Mouse (Mus musculus): ENCODE data around the gene Hexim1. TPM values are rescaled to one million over a fixed set of nuclear protein-coding genes. Genes with fewer than 3 reads are reported as not detected.

The Hexim1 gene
- polyA plus RNA-seq, 1 experiment from 2014 or later, result 5.3 TPM

- H3K4me3 ChIP-seq (replicated peaks; ENCODE audit: low read length), result peak overlapping the region; percentile 40
- 1% methylated on average over 35 of the region's 35 CpGs for WGBS
- peaks cover 38% of the 10 kb centered on the region for H3K27me3 ChIP-seq (ENCODE audit: control insufficient read depth, insufficient read depth, low read length)
- peak; percentile 85 for ATAC-seq (ENCODE audit: low FRiP score)
- no peak overlapping the region for H3K27ac ChIP-seq
- H3K9me3 ChIP-seq (ENCODE audit: control insufficient read depth, low read length), result no peaks in the 10 kb centered on the region
- peak; percentile 89 for DNase-seq (ENCODE audit: low spot score)
- no peaks in the 10 kb centered on the region for H3K36me3 ChIP-seq (replicated peaks; ENCODE audit: control insufficient read depth, insufficient read depth)
- H3K4me2 ChIP-seq (replicated peaks), result peak overlapping the region; percentile 63
- H3K9ac ChIP-seq, result peak overlapping the region; percentile 49; the same call in 1 of the 2 replicates
- H3K4me1 ChIP-seq (replicated peaks; ENCODE audit: control insufficient read depth, insufficient read depth, low read length), result peaks cover 10% of the 10 kb centered on the region; the same call in 1 of the 2 replicates
These were observed 13.2 kb upstream of the Hexim1 start for GRCm38 (mm10) chr11:103102725-103103349.

DNA sequence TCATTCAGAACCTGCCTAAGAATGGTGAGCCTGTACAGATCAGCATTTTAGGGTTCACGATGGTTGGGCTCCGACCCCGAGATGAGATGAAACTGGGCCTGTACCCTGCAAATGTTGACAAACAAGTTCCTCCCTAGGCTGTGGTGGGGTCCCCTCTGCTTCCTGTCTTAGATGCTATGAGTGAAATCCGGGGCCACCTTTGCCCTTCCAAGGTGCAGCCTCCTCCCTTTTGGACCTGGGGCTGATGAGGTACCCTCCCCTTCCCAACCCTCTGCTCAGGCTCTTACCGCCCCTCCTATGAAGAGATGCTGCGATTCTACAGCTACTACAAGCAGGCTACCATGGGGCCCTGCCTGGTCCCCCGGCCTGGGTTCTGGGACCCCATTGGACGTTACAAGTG lies 12.4 kb upstream of the Hexim1 start:
- ATAC-seq (ENCODE audit: low FRiP score) (no peak), DNase-seq (ENCODE audit: low spot score) (no peak)
- H3K4me1 ChIP-seq (replicated peaks; ENCODE audit: control insufficient read depth, insufficient read depth, low read length), result peaks cover 10% of the 10 kb centered on the region; the same call in 1 of the 2 replicates
- peak overlapping the region; percentile 63 for H3K4me2 ChIP-seq (replicated peaks)
- 57% methylated on average over 8 of the region's 8 CpGs for WGBS
- no peak overlapping the region for H3K4me3 ChIP-seq (replicated peaks; ENCODE audit: low read length)
- H3K36me3 ChIP-seq (replicated peaks; ENCODE audit: control insufficient read depth, insufficient read depth), result no peaks in the 10 kb centered on the region
- no peaks in the 10 kb centered on the region for H3K9me3 ChIP-seq (ENCODE audit: control insufficient read depth, low read length)
- H3K27me3 ChIP-seq (ENCODE audit: control insufficient read depth, insufficient read depth, low read length), result peaks cover 38% of the 10 kb centered on the region
- no peak overlapping the region for H3K27ac ChIP-seq
- no peak overlapping the region for H3K9ac ChIP-seq

- no peak overlapping the region for H3K4me3 ChIP-seq (replicated peaks; ENCODE audit: low read length)
- H3K36me3 ChIP-seq (replicated peaks; ENCODE audit: control insufficient read depth, insufficient read depth), result no peaks in the 10 kb centered on the region
- ATAC-seq (ENCODE audit: low FRiP score), result no peak
- H3K9ac ChIP-seq, result no peak overlapping the region
- WGBS, result 76% methylated on average over 7 of the region's 7 CpGs
- no peak overlapping the region for H3K4me2 ChIP-seq (replicated peaks)
- H3K9me3 ChIP-seq (ENCODE audit: control insufficient read depth, low read length), result no peaks in the 10 kb centered on the region
- H3K27me3 ChIP-seq (ENCODE audit: control insufficient read depth, insufficient read depth, low read length), result peaks cover 35% of the 10 kb centered on the region
- H3K4me1 ChIP-seq (replicated peaks; ENCODE audit: control insufficient read depth, insufficient read depth, low read length), result peaks cover 10% of the 10 kb centered on the region; the same call in 1 of the 2 replicates
- DNase-seq (ENCODE audit: low spot score), result no peak
- no peak overlapping the region for H3K27ac ChIP-seq
These were observed 11.6 kb upstream of the Hexim1 start for GRCm38 (mm10) chr11:103104469-103104868.

GRCm38 (mm10) chr11:103105180-103105725 lies 10.8 kb upstream of the Hexim1 start:
- no peak for ATAC-seq (ENCODE audit: low FRiP score)
- 69% methylated on average over 14 of the region's 14 CpGs for WGBS
- H3K27ac ChIP-seq, result no peak overlapping the region

GRCm38 (mm10) chr11:103105810-103106209 lies 10.2 kb upstream of the Hexim1 start:
- H3K4me1 ChIP-seq (replicated peaks; ENCODE audit: control insufficient read depth, insufficient read depth, low read length), result peaks cover 10% of the 10 kb centered on the region; the same call in 1 of the 2 replicates
- ATAC-seq (ENCODE audit: low FRiP score), result no peak
- H3K4me3 ChIP-seq (replicated peaks; ENCODE audit: low read length), result no peak overlapping the region
- no peak overlapping the region for H3K27ac ChIP-seq
- no peak overlapping the region for H3K9ac ChIP-seq
- DNase-seq (ENCODE audit: low spot score), result no peak
- no peak overlapping the region for H3K4me2 ChIP-seq (replicated peaks)
- WGBS, result 87% methylated on average over 6 of the region's 6 CpGs
- H3K9me3 ChIP-seq (ENCODE audit: control insufficient read depth, low read length), result no peaks in the 10 kb centered on the region
- H3K36me3 ChIP-seq (replicated peaks; ENCODE audit: control insufficient read depth, insufficient read depth), result no peaks in the 10 kb centered on the region
- H3K27me3 ChIP-seq (ENCODE audit: control insufficient read depth, insufficient read depth, low read length), result peaks cover 25% of the 10 kb centered on the region

More at GRCm38 (mm10) chr11:103105180-103105725, 10.8 kb upstream of the Hexim1 start:
- Histone ChIP-seq H3K4me3 (replicated peaks; ENCODE audit: low read length) (no peak overlapping the region), H3K9ac (no peak overlapping the region), H3K4me1 (replicated peaks; ENCODE audit: control insufficient read depth, insufficient read depth, low read length) (peaks cover 10% of the 10 kb centered on the region; the same call in 1 of the 2 replicates), H3K27me3 (ENCODE audit: control insufficient read depth, insufficient read depth, low read length) (peaks cover 27% of the 10 kb centered on the region), H3K36me3 (replicated peaks; ENCODE audit: control insufficient read depth, insufficient read depth) (no peaks in the 10 kb centered on the region), H3K4me2 (replicated peaks) (no peak overlapping the region), H3K9me3 (ENCODE audit: control insufficient read depth, low read length) (no peaks in the 10 kb centered on the region)
- DNase-seq (ENCODE audit: low spot score), result no peak

- ATAC-seq (ENCODE audit: low FRiP score) (no peak), DNase-seq (ENCODE audit: low spot score) (no peak)
- no peak overlapping the region for H3K9ac ChIP-seq
- H3K9me3 ChIP-seq (ENCODE audit: control insufficient read depth, low read length), result no peaks in the 10 kb centered on the region
- peaks cover 10% of the 10 kb centered on the region; the same call in 1 of the 2 replicates for H3K4me1 ChIP-seq (replicated peaks; ENCODE audit: control insufficient read depth, insufficient read depth, low read length)
- no peaks in the 10 kb centered on the region for H3K36me3 ChIP-seq (replicated peaks; ENCODE audit: control insufficient read depth, insufficient read depth)
- no peak overlapping the region for H3K4me2 ChIP-seq (replicated peaks)
- peaks cover 25% of the 10 kb centered on the region for H3K27me3 ChIP-seq (ENCODE audit: control insufficient read depth, insufficient read depth, low read length)
- 79% methylated on average over 4 of the region's 4 CpGs for WGBS
- no peak overlapping the region for H3K27ac ChIP-seq
- no peak overlapping the region for H3K4me3 ChIP-seq (replicated peaks; ENCODE audit: low read length)
These were observed 9.6 kb upstream of the Hexim1 start for GRCm38 (mm10) chr11:103106386-103106785.

DNA sequence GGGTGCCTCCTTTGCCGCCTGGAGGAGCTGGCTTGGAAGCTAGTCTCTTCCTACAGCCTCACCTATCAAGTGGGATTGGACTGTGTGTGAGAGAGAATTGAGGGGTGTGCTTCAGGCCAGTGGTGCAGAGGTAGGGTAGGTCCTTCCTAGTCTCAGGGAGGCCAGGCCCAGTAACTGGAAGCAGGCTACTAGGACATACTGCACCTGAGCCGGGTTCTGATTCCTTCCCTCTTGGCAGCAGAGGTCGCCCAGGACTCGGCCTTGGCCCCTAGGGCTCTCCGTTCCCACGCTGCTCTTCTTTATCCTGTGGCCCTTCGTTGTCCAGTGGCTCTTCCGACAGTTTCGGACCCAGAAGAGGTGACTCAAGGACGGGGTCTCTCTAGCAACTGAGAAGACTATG lies 4.7 kb upstream of the Hexim1 start:
- H3K4me2 ChIP-seq (replicated peaks), result peak overlapping the region; percentile 50
- H3K36me3 ChIP-seq (replicated peaks; ENCODE audit: control insufficient read depth, insufficient read depth), result no peaks in the 10 kb centered on the region
- WGBS, result 17% methylated on average over 10 of the region's 10 CpGs
- H3K9ac ChIP-seq, result no peak overlapping the region
- H3K27ac ChIP-seq, result no peak overlapping the region
- peaks cover 7% of the 10 kb centered on the region; the same call in 1 of the 2 replicates for H3K4me1 ChIP-seq (replicated peaks; ENCODE audit: control insufficient read depth, insufficient read depth, low read length)
- peak overlapping the region; percentile 22; the same call in 1 of the 2 replicates for H3K4me3 ChIP-seq (replicated peaks; ENCODE audit: low read length)
- ATAC-seq (ENCODE audit: low FRiP score), result no peak
- H3K9me3 ChIP-seq (ENCODE audit: control insufficient read depth, low read length), result no peaks in the 10 kb centered on the region
- no peak for DNase-seq (ENCODE audit: low spot score)
- peaks cover 34% of the 10 kb centered on the region for H3K27me3 ChIP-seq (ENCODE audit: control insufficient read depth, insufficient read depth, low read length)

GRCm38 (mm10) chr11:103111881-103112551 lies 4.0 kb upstream of the Hexim1 start:
- peaks cover 12% of the 10 kb centered on the region; the same call in 1 of the 2 replicates for H3K4me1 ChIP-seq (replicated peaks; ENCODE audit: control insufficient read depth, insufficient read depth, low read length)
- H3K4me2 ChIP-seq (replicated peaks), result peak overlapping the region; percentile 50
- H3K4me3 ChIP-seq (replicated peaks; ENCODE audit: low read length), result peak overlapping the region; percentile 22
- whole genome bisulfite sequencing, result 1% methylated on average over 28 of the region's 28 CpGs
- no peak overlapping the region for H3K27ac ChIP-seq
- H3K27me3 ChIP-seq (ENCODE audit: control insufficient read depth, insufficient read depth, low read length), result peaks cover 34% of the 10 kb centered on the region
- DNase-seq (ENCODE audit: low spot score) (no peak), ATAC-seq (ENCODE audit: low FRiP score) (no peak)
- H3K9ac ChIP-seq, result peak overlapping the region; percentile 28; the same call in 1 of the 2 replicates
- no peaks in the 10 kb centered on the region for H3K9me3 ChIP-seq (ENCODE audit: control insufficient read depth, low read length)
- no peaks in the 10 kb centered on the region for H3K36me3 ChIP-seq (replicated peaks; ENCODE audit: control insufficient read depth, insufficient read depth)

DNA sequence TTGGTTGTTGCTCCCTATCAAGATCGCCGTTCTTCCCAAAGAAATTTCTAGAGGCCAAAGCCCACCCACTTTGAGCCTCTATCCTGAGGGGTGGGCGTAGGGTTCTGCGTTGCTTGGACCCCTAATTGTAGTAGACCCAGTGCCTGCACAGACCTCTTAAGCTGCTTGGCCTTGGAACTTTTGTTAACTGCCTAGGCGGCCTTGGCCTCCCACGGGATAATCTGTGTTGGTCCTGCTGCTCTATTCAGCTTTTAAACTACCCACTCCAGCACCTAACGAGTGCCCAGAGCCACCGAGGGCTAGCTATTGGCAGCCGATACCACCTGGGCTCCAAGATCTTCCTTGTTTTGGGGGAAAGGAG lies 3.5 kb upstream of the Hexim1 start:
- H3K4me1 ChIP-seq (replicated peaks; ENCODE audit: control insufficient read depth, insufficient read depth, low read length), result peaks cover 14% of the 10 kb centered on the region; the same call in 1 of the 2 replicates
- H3K27ac ChIP-seq, result no peak overlapping the region
- no peak for ATAC-seq (ENCODE audit: low FRiP score)
- no peaks in the 10 kb centered on the region for H3K36me3 ChIP-seq (replicated peaks; ENCODE audit: control insufficient read depth, insufficient read depth)
- peaks cover 34% of the 10 kb centered on the region for H3K27me3 ChIP-seq (ENCODE audit: control insufficient read depth, insufficient read depth, low read length)
- H3K4me3 ChIP-seq (replicated peaks; ENCODE audit: low read length), result peak overlapping the region; percentile 22
- 9% methylated on average over 9 of the region's 9 CpGs for WGBS
- H3K9ac ChIP-seq, result peak overlapping the region; percentile 28; the same call in 1 of the 2 replicates
- no peaks in the 10 kb centered on the region for H3K9me3 ChIP-seq (ENCODE audit: control insufficient read depth, low read length)
- peak overlapping the region; percentile 50 for H3K4me2 ChIP-seq (replicated peaks)
- DNase-seq (ENCODE audit: low spot score), result no peak
